Mouse (Mus musculus) liver, embryonic 14.5 days (tissue): Measurements from ENCODE around the gene Tsn.

Source experiments
- CTCF ChIP-seq: IDR thresholded peaks from 2 replicates; pipeline ENCODE4 v1.5.1; 2016; ENCODE audit warnings: antibody characterized with exemption, low read depth, control low read depth
- EP300 ChIP-seq: IDR thresholded peaks from 2 replicates; pipeline ENCODE4 v1.6.1; 2016; ENCODE audit warnings: antibody characterized with exemption, low read depth

DNA sequence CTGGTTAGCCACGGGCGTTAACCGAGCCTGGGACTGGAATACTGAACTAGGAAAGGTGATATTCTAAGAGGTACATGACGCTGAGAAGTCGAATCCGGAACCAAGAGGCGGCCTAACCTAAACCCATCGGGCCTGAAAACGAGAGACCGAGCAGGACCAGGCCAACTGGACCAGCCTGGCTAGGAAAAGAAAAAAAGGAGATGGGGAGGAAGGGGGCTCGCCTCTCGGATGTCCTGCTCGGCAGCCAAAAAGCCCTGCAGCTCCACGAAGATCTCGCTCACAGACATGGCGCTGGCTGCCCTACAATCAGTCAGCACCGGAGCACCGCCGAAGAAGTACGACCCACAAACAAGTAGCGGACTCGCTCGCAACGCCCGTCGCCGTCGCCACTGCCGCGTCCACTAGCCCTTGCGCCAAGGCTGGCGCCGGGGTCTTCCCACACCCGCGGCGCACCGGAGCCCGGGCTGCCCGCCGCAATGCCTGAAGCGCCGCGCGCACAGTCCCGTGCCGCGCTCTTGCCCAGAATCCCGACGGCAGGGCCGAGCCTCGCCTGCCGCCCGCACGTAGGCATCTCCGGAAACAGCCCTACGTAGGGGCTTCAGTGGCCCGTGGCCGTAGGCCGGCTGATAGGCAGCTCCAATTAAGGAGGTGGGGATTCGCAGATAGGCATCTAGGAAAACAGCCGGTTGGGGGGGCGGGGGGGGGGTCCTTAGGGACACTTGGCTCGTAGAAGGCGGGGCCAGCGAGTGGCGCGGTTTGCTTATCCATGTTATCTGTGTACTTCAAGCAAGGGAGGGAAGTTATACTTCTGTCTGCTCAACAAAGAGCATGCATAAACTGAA lies 538 bp downstream of the Tsn start:
- TF ChIP-seq CTCF, result no peak
- TF ChIP-seq EP300, result peak; percentile 52
